Comparison of ENCODE assay signal across 10 mouse cellular contexts in genomic region chr17:84044472-84044936, GRCm38 (mm10).
A peak's percentile ranks its signal among the peaks of the same experiment; 100 is the strongest.
DNase-seq lines count a peak whose midpoint lies in the region; ATAC-seq and TF ChIP-seq lines count a peak whose summit lies in the region.
"Had no signal": no experiment of that assay in that cellular context is flagged by ENCODE, and none has a peak within 500 bp of the region (broad histone marks: within the 10 kb centered on the region; RNA-seq: fewer than 3 reads in every experiment).

No protein-coding gene starts in this region.

- no peak for TF ChIP-seq CTCF in lung, postnatal 0 days (IDR thresholded peaks at IDR 0.05)

- H3K9ac ChIP-seq in forebrain, embryonic 11.5 days (ENCODE audit: low read length), result no peak overlapping the region
- no peak overlapping the region for H3K9ac ChIP-seq in forebrain, embryonic 15.5 days (replicated peaks)
- 0 out of 2 replicates have a peak overlapping the region, but pooled peaks have one; percentile 10 for H3K9ac ChIP-seq in embryonic facial prominence, embryonic 12.5 days
- H3K9ac ChIP-seq in lung, postnatal 0 days (replicated peaks; ENCODE audit: low read depth), result no peak overlapping the region

- H3K4me1 ChIP-seq in forebrain, embryonic 11.5 days (replicated peaks; ENCODE audit: control insufficient read depth, insufficient read depth, low read length), result no peaks in the 10 kb centered on the region
- no peaks in the 10 kb centered on the region for H3K4me1 ChIP-seq in forebrain, embryonic 15.5 days
- peaks cover 25% of the 10 kb centered on the region for H3K4me1 ChIP-seq in embryonic facial prominence, embryonic 12.5 days
- H3K4me1 ChIP-seq in lung, postnatal 0 days (ENCODE audit: insufficient read depth, low read depth, low read length), result peaks cover 5% of the 10 kb centered on the region; the same call in 1 of the 2 replicates

- no peaks in the 10 kb centered on the region for H3K27me3 ChIP-seq in forebrain, embryonic 11.5 days (ENCODE audit: control insufficient read depth, insufficient read depth, low read length)
- no peaks in the 10 kb centered on the region for H3K27me3 ChIP-seq in forebrain, embryonic 15.5 days
- H3K27me3 ChIP-seq in embryonic facial prominence, embryonic 12.5 days, result no peaks in the 10 kb centered on the region
- H3K27me3 ChIP-seq in lung, postnatal 0 days (replicated peaks; ENCODE audit: insufficient read depth, low read length), result no peaks in the 10 kb centered on the region
- H3K27me3 ChIP-seq: CH12.LX had no signal

- 75% methylated on average over 5 of the region's 5 CpGs for WGBS in forebrain, embryonic 11.5 days
- WGBS in forebrain, embryonic 15.5 days, result 77% methylated on average over 5 of the region's 5 CpGs
- WGBS in embryonic facial prominence, embryonic 12.5 days, result 24% methylated on average over 5 of the region's 5 CpGs
- WGBS in lung, postnatal 0 days, result 27% methylated on average over 5 of the region's 5 CpGs

- no peak overlapping the region for H3K27ac ChIP-seq in forebrain, embryonic 11.5 days (ENCODE audit: low read depth, low read length)
- no peak overlapping the region for H3K27ac ChIP-seq in forebrain, embryonic 15.5 days (replicated peaks)
- peak overlapping the region; percentile 88 for H3K27ac ChIP-seq in embryonic facial prominence, embryonic 12.5 days
- H3K27ac ChIP-seq in lung, postnatal 0 days (ENCODE audit: low read length), result peak overlapping the region; percentile 38; the same call in 1 of the 2 replicates

- peaks cover 3% of the 10 kb centered on the region; the same call in 1 of the 2 replicates for H3K9me3 ChIP-seq in forebrain, embryonic 11.5 days (ENCODE audit: control insufficient read depth, low read length)
- H3K9me3 ChIP-seq in forebrain, embryonic 15.5 days, result no peaks in the 10 kb centered on the region
- H3K9me3 ChIP-seq in embryonic facial prominence, embryonic 12.5 days, result peaks cover 5% of the 10 kb centered on the region
- no peaks in the 10 kb centered on the region for H3K9me3 ChIP-seq in lung, postnatal 0 days (ENCODE audit: low read length)

- no peak overlapping the region for H3K4me2 ChIP-seq in forebrain, embryonic 11.5 days (ENCODE audit: low read depth, low read length, severe bottlenecking)
- H3K4me2 ChIP-seq in forebrain, embryonic 15.5 days (replicated peaks), result no peak overlapping the region
- no peak overlapping the region; the same call in 1 of the 2 replicates for H3K4me2 ChIP-seq in embryonic facial prominence, embryonic 12.5 days (replicated peaks)
- no peak overlapping the region for H3K4me2 ChIP-seq in lung, postnatal 0 days (replicated peaks; ENCODE audit: low read depth, low read length)

- no peak for DNase-seq in forebrain, embryonic 11.5 days (ENCODE audit: low spot score)
- peak; percentile 30 to 49 for DNase-seq in kidney, adult 8-10 months
- DNase-seq in lung, postnatal 0 days (ENCODE audit: low spot score), result peak; percentile 87
- DNase-seq in T-cell, adult 2 months (ENCODE audit: low spot score), result no peak
- DNase-seq in layer of hippocampus, adult 11-12 months (ENCODE audit: low spot score), result no peak
- no peak for DNase-seq in testis, postnatal 10 days (ENCODE audit: low spot score)

- H3K36me3 ChIP-seq in forebrain, embryonic 11.5 days (ENCODE audit: control insufficient read depth, insufficient read depth, low read length), result no peaks in the 10 kb centered on the region
- H3K36me3 ChIP-seq in forebrain, embryonic 15.5 days, result no peaks in the 10 kb centered on the region
- no peaks in the 10 kb centered on the region for H3K36me3 ChIP-seq in embryonic facial prominence, embryonic 12.5 days
- H3K36me3 ChIP-seq in lung, postnatal 0 days (ENCODE audit: insufficient read depth, low read length), result no peaks in the 10 kb centered on the region

- ATAC-seq in forebrain, embryonic 11.5 days (replicated peaks; ENCODE audit: low FRiP score), result peak; percentile 33; the same call in 1 of the 2 replicates
- no peak; the same call in 1 of the 2 replicates for ATAC-seq in forebrain, embryonic 15.5 days (replicated peaks)
- ATAC-seq in embryonic facial prominence, embryonic 12.5 days (ENCODE audit: insufficient number of reproducible peaks, insufficient read depth, low FRiP score, low TSS enrichment), result peak; percentile 82
- ATAC-seq in lung, postnatal 0 days, result peak; percentile 86

- TF ChIP-seq EP300 in lung, postnatal 0 days (IDR thresholded peaks at IDR 0.05), result peak; percentile 80

- H3K4me3 ChIP-seq in forebrain, embryonic 11.5 days (ENCODE audit: low read depth, low read length), result no peak overlapping the region
- no peak overlapping the region for H3K4me3 ChIP-seq in forebrain, embryonic 15.5 days
- no peak overlapping the region for H3K4me3 ChIP-seq in embryonic facial prominence, embryonic 12.5 days
- H3K4me3 ChIP-seq in lung, postnatal 0 days (ENCODE audit: low read depth, low read length), result no peak overlapping the region
- H3K4me3 ChIP-seq: erythroblast, embryonic 14.5 days had no signal

Comparison
In these comparisons a context has a peak if more than half of its experiments do, and no peak if none do; other contexts are left out.
1. DNase-seq: peak in kidney, adult 8-10 months (2 of 2) and lung, postnatal 0 days (single experiment); none in forebrain, embryonic 11.5 days (single experiment), T-cell, adult 2 months (single experiment), layer of hippocampus, adult 11-12 months (single experiment) and testis, postnatal 10 days (single experiment).
2. H3K27ac ChIP-seq: peak in embryonic facial prominence, embryonic 12.5 days (single experiment) and lung, postnatal 0 days (single experiment); none in forebrain, embryonic 11.5 days (single experiment) and forebrain, embryonic 15.5 days (single experiment).